In genomic region chr7:45722348-45722713, GRCm38 (mm10) we compare ENCODE assay signal across 13 mouse cellular contexts. TPM values are rescaled to one million over a fixed set of nuclear protein-coding genes. Genes with fewer than 3 reads are reported as not detected.
DNase-seq lines count a peak whose midpoint lies in the region; ATAC-seq and TF ChIP-seq lines count a peak whose summit lies in the region.
"Had no signal": no experiment of that assay in that cellular context is flagged by ENCODE, and none has a peak within 500 bp of the region (broad histone marks: within the 10 kb centered on the region; RNA-seq: fewer than 3 reads in every experiment).

No protein-coding gene starts in this region.

- no peak for ATAC-seq in hindbrain, embryonic 12.5 days (ENCODE audit: low FRiP score)
- ATAC-seq in hindbrain, postnatal 0 days: no peak
- no peak for ATAC-seq in G1E (ENCODE audit: extremely low read depth, insufficient number of reproducible peaks, low FRiP score, poor library complexity, severe bottlenecking)
- no peak for ATAC-seq in liver, embryonic 13.5 days (ENCODE audit: low read depth)

- H3K9me3 ChIP-seq in hindbrain, embryonic 12.5 days (replicated peaks): no peaks in the 10 kb centered on the region
- no peaks in the 10 kb centered on the region for H3K9me3 ChIP-seq in hindbrain, postnatal 0 days (ENCODE audit: low read length)
- H3K9me3 ChIP-seq in G1E (replicated peaks): no peaks in the 10 kb centered on the region
- no peaks in the 10 kb centered on the region for H3K9me3 ChIP-seq in liver, embryonic 13.5 days (replicated peaks)
- H3K9me3 ChIP-seq: heart, embryonic 15.5 days; lung, embryonic 15.5 days had no signal

- no peak for TF ChIP-seq CTCF in hindbrain, postnatal 0 days (IDR thresholded peaks at IDR 0.05; ENCODE audit: low read depth)
- no peak for TF ChIP-seq CTCF in G1E (IDR thresholded peaks at IDR 0.05; ENCODE audit: low read depth, low read length)

- peaks cover 24% of the 10 kb centered on the region for H3K4me1 ChIP-seq in hindbrain, embryonic 12.5 days
- 0 out of 2 replicates have a peak, but pooled peaks cover 10% of the 10 kb centered on the region for H3K4me1 ChIP-seq in hindbrain, postnatal 0 days (ENCODE audit: insufficient read depth, low read length)
- H3K4me1 ChIP-seq in G1E (ENCODE audit: insufficient read depth, low read depth, low read length): peaks cover 75% of the 10 kb centered on the region
- peaks cover 32% of the 10 kb centered on the region for H3K4me1 ChIP-seq in liver, embryonic 13.5 days (replicated peaks)

- H3K4me3 ChIP-seq in hindbrain, embryonic 12.5 days: no peak overlapping the region
- no peak overlapping the region for H3K4me3 ChIP-seq in hindbrain, postnatal 0 days (ENCODE audit: low read length)
- peak overlapping the region; percentile 34; the same call in 1 of the 2 replicates for H3K4me3 ChIP-seq in G1E (ENCODE audit: low read depth, low read length)
- no peak overlapping the region for H3K4me3 ChIP-seq in liver, embryonic 13.5 days (replicated peaks)
- H3K4me3 ChIP-seq: heart, embryonic 15.5 days; lung, embryonic 15.5 days had no signal

- no peaks in the 10 kb centered on the region for H3K27me3 ChIP-seq in hindbrain, embryonic 12.5 days
- no peaks in the 10 kb centered on the region for H3K27me3 ChIP-seq in hindbrain, postnatal 0 days (ENCODE audit: insufficient read depth, low read length)
- H3K27me3 ChIP-seq in G1E (ENCODE audit: insufficient read depth, low read length): no peaks in the 10 kb centered on the region
- H3K27me3 ChIP-seq in liver, embryonic 13.5 days: no peaks in the 10 kb centered on the region
- H3K27me3 ChIP-seq: heart, embryonic 15.5 days; lung, embryonic 15.5 days had no signal

- no peak overlapping the region for H3K27ac ChIP-seq in hindbrain, embryonic 12.5 days
- no peak overlapping the region for H3K27ac ChIP-seq in hindbrain, postnatal 0 days
- 0 out of 2 replicates have a peak overlapping the region, but pooled peaks have one; percentile 29 for H3K27ac ChIP-seq in liver, embryonic 13.5 days
- H3K27ac ChIP-seq: heart, embryonic 15.5 days; lung, embryonic 15.5 days had no signal

- 87% methylated on average over 13 of the region's 13 CpGs for WGBS in hindbrain, embryonic 12.5 days
- WGBS in hindbrain, postnatal 0 days: 74% methylated on average over 13 of the region's 13 CpGs
- WGBS in liver, embryonic 13.5 days (ENCODE audit: insufficient replicate concordance): 79% methylated on average over 13 of the region's 13 CpGs

- no peak for DNase-seq in hindbrain, postnatal 0 days (ENCODE audit: low spot score)
- DNase-seq in G1E (ENCODE audit: low spot score): no peak
- peak; percentile 67 for DNase-seq in cerebellum, adult 9-11 months
- no peak for DNase-seq in liver, embryonic 13.5 days
- no peak for DNase-seq in ovary, postnatal 14 days (ENCODE audit: low spot score)
- no peak for DNase-seq in left cerebral cortex, adult 18-20 months (ENCODE audit: low spot score in 2 of 2)
- no peak for DNase-seq in right cerebral cortex, postnatal 36 days (ENCODE audit: low spot score in 2 of 2)
- DNase-seq: kidney, adult 2 months had no signal

- peaks cover 79% of the 10 kb centered on the region for H3K36me3 ChIP-seq in hindbrain, embryonic 12.5 days
- peaks cover 28% of the 10 kb centered on the region for H3K36me3 ChIP-seq in hindbrain, postnatal 0 days (ENCODE audit: insufficient read depth, low read length)
- H3K36me3 ChIP-seq in G1E (replicated peaks): peaks cover 90% of the 10 kb centered on the region
- H3K36me3 ChIP-seq in liver, embryonic 13.5 days: peaks cover 84% of the 10 kb centered on the region

- peak overlapping the region; percentile 4; the same call in 1 of the 2 replicates for H3K9ac ChIP-seq in hindbrain, embryonic 12.5 days
- H3K9ac ChIP-seq in hindbrain, postnatal 0 days (replicated peaks; ENCODE audit: low read length): no peak overlapping the region
- H3K9ac ChIP-seq in liver, embryonic 13.5 days: no peak overlapping the region
- H3K9ac ChIP-seq: heart, embryonic 15.5 days; lung, embryonic 15.5 days had no signal

- no peak overlapping the region for H3K4me2 ChIP-seq in hindbrain, embryonic 12.5 days (replicated peaks)
- H3K4me2 ChIP-seq in hindbrain, postnatal 0 days (ENCODE audit: low read depth, low read length): no peak overlapping the region
- no peak overlapping the region for H3K4me2 ChIP-seq in liver, embryonic 13.5 days
- H3K4me2 ChIP-seq: heart, embryonic 15.5 days; lung, embryonic 15.5 days had no signal

RNA-seq across cellular contexts. Expression of gene Fam83e, which starts 1.3 kb away (rescaled TPM):
- polyA plus RNA-seq in hindbrain, embryonic 12.5 days (2016; fragmentation: Nextera tagmentation; extraction: Ambion mirVana): 0.89 and 1.0 TPM in 2 replicates
- total RNA-seq in hindbrain, postnatal 0 days (2014; rRNA removed): 0.11 and 0.16 TPM in 2 replicates
- 0.09 and 0.25 TPM in 2 replicates for polyA plus RNA-seq in hindbrain, postnatal 0 days (2015; fragmentation: Nextera tagmentation; extraction: Ambion mirVana)
- 0.34 and 0.38 TPM in 2 replicates for total RNA-seq in G1E (2014; fragmentation: Nextera tagmentation)
- 1.2 and 1.3 TPM in 2 replicates for total RNA-seq in G1E (2017)
- polyA plus RNA-seq in G1E (2012): 0.49 and 0.77 TPM in 2 replicates
- 0.37 and 0.47 TPM in 2 replicates for polyA plus RNA-seq in liver, embryonic 13.5 days (2015; fragmentation: Nextera tagmentation; extraction: Ambion mirVana)
- total RNA-seq in left cerebral cortex, adult 18-20 months (2021): under 1 TPM in 1 of 2 experiments, not detected in 1; 0.21 TPM

RNA-seq across cellular contexts. Expression of gene Spaca4, which starts 3.3 kb away (rescaled TPM):
- polyA plus RNA-seq in hindbrain, embryonic 12.5 days (2016; fragmentation: Nextera tagmentation; extraction: Ambion mirVana): not detected in 2 replicates
- total RNA-seq in hindbrain, postnatal 0 days (2014; rRNA removed): not detected in 2 replicates
- polyA plus RNA-seq in hindbrain, postnatal 0 days (2015; fragmentation: Nextera tagmentation; extraction: Ambion mirVana): not detected in 2 replicates
- total RNA-seq in G1E (2014; fragmentation: Nextera tagmentation) (not detected in 2 replicates), G1E (2017) (not detected in 2 replicates)
- polyA plus RNA-seq in G1E (2012): not detected in 2 replicates
- polyA plus RNA-seq in liver, embryonic 13.5 days (2015; fragmentation: Nextera tagmentation; extraction: Ambion mirVana): not detected in 2 replicates
- total RNA-seq in left cerebral cortex, adult 18-20 months (2021): not detected
- polyA plus RNA-seq: frontal cortex, adult 2 months; heart, embryonic 15.5 days; lung, embryonic 15.5 days; thymus, postnatal 0 days had no signal

RNA-seq across cellular contexts. Expression of gene Sphk2, which starts 4.5 kb away (rescaled TPM):
- polyA plus RNA-seq in hindbrain, embryonic 12.5 days (2016; fragmentation: Nextera tagmentation; extraction: Ambion mirVana): 28.7 and 30.3 TPM in 2 replicates
- 27.4 and 31.6 TPM in 2 replicates for total RNA-seq in hindbrain, postnatal 0 days (2014; rRNA removed)
- polyA plus RNA-seq in hindbrain, postnatal 0 days (2015; fragmentation: Nextera tagmentation; extraction: Ambion mirVana): 17.8 and 18.5 TPM in 2 replicates
- total RNA-seq in G1E (2014; fragmentation: Nextera tagmentation): 16.3 and 21.4 TPM in 2 replicates
- 9.3 and 9.8 TPM in 2 replicates for total RNA-seq in G1E (2017)
- 96.0 and 115 TPM in 2 replicates for polyA plus RNA-seq in G1E (2012)
- polyA plus RNA-seq in liver, embryonic 13.5 days (2015; fragmentation: Nextera tagmentation; extraction: Ambion mirVana): 11.4 and 11.7 TPM in 2 replicates
- total RNA-seq in left cerebral cortex, adult 18-20 months (2021): 10 to 100 TPM; 32.3 to 33.0 TPM

RNA-seq across cellular contexts. Expression of gene Rpl18, which starts 7.1 kb away (rescaled TPM):
- 607 and 682 TPM in 2 replicates for polyA plus RNA-seq in hindbrain, embryonic 12.5 days (2016; fragmentation: Nextera tagmentation; extraction: Ambion mirVana)
- 999 and 1,175 TPM in 2 replicates for total RNA-seq in hindbrain, postnatal 0 days (2014; rRNA removed)
- polyA plus RNA-seq in hindbrain, postnatal 0 days (2015; fragmentation: Nextera tagmentation; extraction: Ambion mirVana): 519 and 535 TPM in 2 replicates
- total RNA-seq in G1E (2014; fragmentation: Nextera tagmentation): 3,054 and 3,291 TPM in 2 replicates
- total RNA-seq in G1E (2017): 1,837 and 1,972 TPM in 2 replicates
- 14,383 and 17,578 TPM in 2 replicates for polyA plus RNA-seq in G1E (2012)
- polyA plus RNA-seq in liver, embryonic 13.5 days (2015; fragmentation: Nextera tagmentation; extraction: Ambion mirVana): 761 and 840 TPM in 2 replicates
- 100 to 1,000 TPM; 331 to 369 TPM for total RNA-seq in left cerebral cortex, adult 18-20 months (2021)

RNA-seq across cellular contexts. Expression of gene Dbp, which starts 17.4 kb away (rescaled TPM):
- 4.2 and 5.3 TPM in 2 replicates for polyA plus RNA-seq in hindbrain, embryonic 12.5 days (2016; fragmentation: Nextera tagmentation; extraction: Ambion mirVana)
- total RNA-seq in hindbrain, postnatal 0 days (2014; rRNA removed): 4.2 and 12.2 TPM in 2 replicates
- polyA plus RNA-seq in hindbrain, postnatal 0 days (2015; fragmentation: Nextera tagmentation; extraction: Ambion mirVana): 4.6 and 5.3 TPM in 2 replicates
- total RNA-seq in G1E (2014; fragmentation: Nextera tagmentation) (22.8 and 30.2 TPM in 2 replicates), G1E (2017) (33.7 and 37.8 TPM in 2 replicates)
- 18.0 and 23.0 TPM in 2 replicates for polyA plus RNA-seq in G1E (2012)
- polyA plus RNA-seq in liver, embryonic 13.5 days (2015; fragmentation: Nextera tagmentation; extraction: Ambion mirVana): 0.43 and 0.64 TPM in 2 replicates
- total RNA-seq in left cerebral cortex, adult 18-20 months (2021): 10 to 100 TPM; 63.1 to 84.6 TPM
